Mouse (Mus musculus): ENCODE data around the gene Olfr122.
A peak's percentile ranks its signal among the peaks of the same experiment; 100 is the strongest.

The Olfr122 gene

DNA sequence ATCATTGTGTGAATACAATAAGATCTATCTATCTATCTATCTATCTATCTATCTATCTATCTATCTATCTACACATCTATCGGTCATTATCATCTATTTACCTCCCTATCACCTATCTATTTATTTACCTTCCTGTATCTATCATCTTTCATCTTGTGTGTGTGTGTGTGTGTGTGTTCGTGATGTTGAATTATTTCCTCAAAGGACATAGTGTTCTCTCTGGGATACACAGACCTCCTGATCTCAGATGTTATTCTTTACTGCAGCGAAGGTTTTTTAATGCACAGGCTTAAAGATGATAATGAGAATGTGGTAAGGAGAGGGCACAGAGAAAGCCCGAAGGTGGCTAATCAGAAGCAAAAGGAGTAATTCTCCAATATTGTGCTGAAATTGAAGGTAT, at the start of gene Olfr122:
Gene Olfr122, plus strand, starts transcription at position 301 of the 400 bp plus-strand sequence.
- DNase-seq: no peak

GRCm38 (mm10) chr17:37721508-37721907, 46.9 kb upstream of the Olfr122 start, which contains the start of gene Olfr120:
TSS of gene Olfr120 (plus strand) at chr17:37721808.
- no peak for DNase-seq

DNA sequence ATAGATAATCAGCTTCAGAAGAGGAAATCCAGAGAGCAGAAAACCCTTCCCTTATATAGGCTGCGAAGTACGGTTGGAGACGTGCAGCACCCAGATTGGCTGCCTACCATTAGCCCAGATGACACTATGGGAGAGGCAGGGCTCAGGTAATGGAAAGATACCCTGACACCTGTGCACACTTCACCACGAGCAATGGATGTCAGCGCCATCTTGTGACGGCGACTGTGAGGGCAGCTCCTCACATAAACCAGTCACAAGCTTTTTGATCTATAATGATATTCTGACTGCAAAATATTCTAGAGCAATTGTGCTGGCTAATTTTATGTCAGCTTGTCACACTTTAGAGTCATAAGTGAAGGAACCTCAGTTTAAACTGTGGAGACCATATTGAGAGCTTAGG, 30.3 kb upstream of the Olfr122 start:
- DNase-seq: peak in 1 of 2 experiments; percentile 0

DNA sequence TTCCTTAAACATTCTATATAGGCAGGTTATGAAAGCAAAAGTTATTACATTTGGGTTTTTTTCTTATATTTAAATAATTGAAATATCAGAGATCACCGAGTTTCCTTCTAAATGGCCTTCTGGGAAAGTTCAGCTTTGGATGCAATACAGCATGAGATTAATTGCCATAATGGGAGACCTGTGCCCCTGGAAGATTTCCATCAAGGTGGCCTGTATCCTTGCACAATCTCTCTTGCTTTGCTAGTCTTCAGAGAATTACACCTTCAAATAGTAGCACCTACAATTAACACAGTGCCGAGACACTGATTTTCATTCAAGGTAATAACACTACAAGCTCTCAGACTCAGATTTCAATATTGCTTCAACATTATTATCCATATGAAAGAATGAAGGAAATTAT, 24.8 kb downstream of the Olfr122 start, which contains the start of gene Olfr123:
Gene Olfr123, plus strand, starts transcription at position 301 of the 400 bp plus-strand sequence.
- no peak for DNase-seq

- no peak for DNase-seq
These were observed 31.2 kb downstream of the Olfr122 start, which contains the start of gene Olfr124 for GRCm38 (mm10) chr17:37799588-37799987. TSS of gene Olfr124 (plus strand) at chr17:37799888.

Data from cerebellum, postnatal 36 days (tissue).